Mouse (Mus musculus): ENCODE results near the gene Ppp1r14c.
"Not testable (repeated sequence)": the region's sequence is repeated elsewhere in the genome, so short reads cannot be mapped to it uniquely, and the experiment has no call there.

The Ppp1r14c gene

DNA sequence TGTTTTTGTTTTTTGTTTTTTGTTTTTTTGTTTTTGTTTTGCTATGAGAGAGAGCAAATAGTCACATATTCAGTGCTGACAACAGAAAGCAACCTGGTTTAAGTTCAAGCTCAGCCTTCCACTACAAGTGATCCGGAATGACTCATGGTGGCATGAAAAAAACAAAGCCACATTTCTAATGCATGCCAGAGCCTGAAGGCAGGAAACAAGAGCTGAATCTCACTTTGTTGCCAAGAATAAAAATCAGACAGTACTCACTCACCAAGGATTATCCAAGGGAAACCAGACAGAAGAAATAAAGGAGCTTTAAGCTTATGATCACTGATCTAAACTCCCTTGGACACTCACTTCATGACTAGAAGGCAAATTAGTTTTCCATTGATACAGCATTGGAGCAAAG is 110.8 kb downstream of the Ppp1r14c start:
- no peak for DNase-seq

DNA sequence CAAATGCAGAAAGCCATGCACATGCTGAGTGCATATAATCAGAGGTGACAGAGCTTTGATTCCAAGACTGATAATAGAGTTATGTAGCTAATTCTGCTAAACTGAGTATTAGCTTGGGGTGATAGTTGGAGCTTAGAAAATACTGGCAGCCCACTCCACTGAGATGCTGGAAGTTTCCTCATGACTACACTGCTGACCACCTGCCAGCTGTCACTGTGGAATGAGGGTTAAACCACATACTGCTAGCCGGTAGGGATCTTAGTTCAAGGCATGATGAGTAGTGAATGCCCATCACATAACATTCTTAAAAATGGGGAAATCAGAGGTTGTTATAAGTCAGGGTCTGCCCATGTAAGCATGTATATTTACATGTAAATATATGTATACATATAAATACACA is 113.9 kb downstream of the Ppp1r14c start:
- DNase-seq, result no peak

DNA sequence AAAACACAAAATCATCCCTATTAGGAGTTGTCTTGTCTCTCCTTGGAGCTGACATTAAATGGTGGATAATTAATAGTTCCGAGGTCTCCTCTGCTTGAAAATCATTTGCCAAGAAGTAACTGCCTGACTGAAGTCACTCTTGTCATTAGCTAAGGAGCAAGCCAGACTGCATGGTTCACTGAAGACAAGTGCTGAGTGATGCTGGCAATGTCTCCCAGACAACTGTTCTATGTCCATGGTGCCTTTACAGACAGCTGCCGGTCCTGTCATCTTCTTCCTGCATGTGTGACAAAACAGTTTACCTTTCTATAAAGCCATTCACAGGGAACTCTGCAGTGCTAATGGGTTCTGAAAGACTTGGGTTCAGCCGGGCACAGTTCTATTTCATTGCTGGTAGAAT is 124.2 kb downstream of the Ppp1r14c start:
- no peak for DNase-seq

DNA sequence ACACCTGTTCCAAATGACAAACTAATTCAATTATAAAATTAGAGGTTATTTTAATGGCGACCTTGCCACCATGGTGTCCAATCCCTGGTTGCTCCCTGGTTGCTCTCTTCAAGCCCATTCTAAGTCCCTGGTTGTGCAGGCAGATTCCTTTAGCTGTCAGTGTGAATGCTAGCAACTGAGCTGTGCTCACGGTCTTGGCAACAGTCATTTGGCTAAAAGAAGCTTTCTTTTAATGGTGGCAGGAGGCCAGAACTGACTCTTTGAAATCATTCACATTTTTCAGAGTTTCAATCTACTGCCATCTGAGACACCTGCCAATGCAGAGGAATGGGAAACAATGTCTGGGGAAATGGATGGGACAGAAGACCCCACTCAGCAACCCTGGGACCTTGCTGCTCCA is 130.9 kb downstream of the Ppp1r14c start:
- no peak for DNase-seq

DNA sequence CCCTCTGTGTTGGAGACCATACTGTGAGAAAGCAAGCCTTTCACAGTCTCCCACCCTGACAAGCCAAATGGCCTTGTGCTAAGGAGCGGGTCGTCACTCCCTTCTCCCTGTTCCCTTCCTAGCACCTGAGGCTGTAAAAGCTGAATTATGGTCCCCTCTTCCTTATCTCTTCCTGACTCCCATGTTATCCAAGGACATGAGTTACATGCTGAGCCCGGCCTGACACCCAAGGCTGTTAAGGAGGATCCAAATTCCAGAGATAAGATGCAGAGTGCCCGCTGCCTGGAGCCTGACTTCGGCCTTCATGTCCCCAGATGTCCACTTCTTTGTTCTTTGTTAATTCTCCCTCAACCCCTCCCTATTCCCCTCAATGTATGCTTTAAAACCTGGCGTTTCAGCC is 135.0 kb downstream of the Ppp1r14c start:
- DNase-seq, result not testable (repeated sequence)

DNA sequence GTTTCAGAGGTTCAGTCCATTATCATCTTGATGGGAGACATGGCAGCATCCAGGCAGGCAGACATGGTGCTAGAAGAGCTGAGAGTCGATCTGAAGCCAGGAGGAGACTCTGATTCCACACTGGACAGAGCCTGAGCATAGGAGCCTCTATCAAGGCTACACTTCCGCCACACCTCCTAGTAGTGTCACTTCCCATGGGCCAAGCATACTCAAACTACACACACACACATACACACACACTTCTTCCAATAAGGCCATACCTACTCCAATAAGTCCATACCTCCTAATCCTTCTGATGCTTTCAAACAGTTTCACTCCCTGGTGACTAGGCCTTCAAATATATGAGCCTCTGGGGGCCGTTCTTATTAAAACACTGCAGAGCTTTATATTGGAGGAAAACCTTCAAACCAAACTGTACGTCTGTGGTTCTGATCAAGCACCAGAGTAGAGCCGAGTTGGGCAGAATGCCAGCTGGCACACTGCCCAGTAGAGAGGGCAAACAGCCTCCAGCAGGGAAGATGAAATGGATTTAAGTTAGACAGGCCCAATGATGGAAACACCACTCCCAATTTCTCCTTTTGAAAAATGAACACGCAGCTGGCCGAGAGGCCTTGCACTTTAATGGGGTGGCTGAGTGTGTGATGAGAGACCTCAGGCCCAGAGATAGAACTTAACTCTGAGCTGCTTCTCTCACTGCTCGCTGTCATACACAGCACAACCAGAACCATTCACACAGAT is 141.8 kb downstream of the Ppp1r14c start:
- peak; percentile 68 for DNase-seq

DNA sequence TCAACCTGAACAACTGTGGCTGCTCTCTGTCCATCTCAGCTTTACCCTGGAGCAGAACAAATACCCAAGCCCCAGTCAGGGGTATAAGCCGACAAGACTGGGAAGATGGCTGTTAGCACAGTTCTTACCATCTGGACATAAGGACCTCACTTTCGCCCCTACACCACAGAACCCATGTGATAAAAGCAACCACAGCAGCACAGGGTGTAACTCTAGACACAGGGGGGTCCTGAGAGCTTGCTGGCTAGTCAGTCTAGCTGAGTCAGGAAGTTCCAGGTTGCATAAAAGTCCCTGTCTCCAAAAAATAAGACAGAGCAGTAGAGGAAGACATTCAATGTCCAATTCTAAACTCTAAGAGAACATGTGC is 142.3 kb downstream of the Ppp1r14c start:
- no peak for DNase-seq

DNA sequence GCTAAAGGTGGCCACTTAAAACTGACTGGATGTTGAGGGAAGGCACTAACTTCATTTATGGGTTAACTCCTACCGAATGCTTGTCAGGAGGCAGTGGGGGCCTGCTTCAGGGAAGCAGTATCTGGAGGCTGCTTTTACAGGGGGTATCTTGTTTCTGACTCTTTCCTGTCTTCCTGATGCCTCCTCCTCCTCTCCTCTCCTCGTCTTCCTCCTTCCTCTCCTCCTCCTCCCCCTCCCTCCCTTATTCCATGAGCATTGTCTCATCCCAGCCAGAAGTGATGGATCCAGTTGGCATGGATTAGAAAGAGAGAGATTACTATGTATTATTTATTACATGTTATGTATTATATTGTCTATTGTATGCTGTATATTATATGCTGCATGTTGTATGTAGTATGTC is 142.9 kb downstream of the Ppp1r14c start:
- no peak for DNase-seq

DNA sequence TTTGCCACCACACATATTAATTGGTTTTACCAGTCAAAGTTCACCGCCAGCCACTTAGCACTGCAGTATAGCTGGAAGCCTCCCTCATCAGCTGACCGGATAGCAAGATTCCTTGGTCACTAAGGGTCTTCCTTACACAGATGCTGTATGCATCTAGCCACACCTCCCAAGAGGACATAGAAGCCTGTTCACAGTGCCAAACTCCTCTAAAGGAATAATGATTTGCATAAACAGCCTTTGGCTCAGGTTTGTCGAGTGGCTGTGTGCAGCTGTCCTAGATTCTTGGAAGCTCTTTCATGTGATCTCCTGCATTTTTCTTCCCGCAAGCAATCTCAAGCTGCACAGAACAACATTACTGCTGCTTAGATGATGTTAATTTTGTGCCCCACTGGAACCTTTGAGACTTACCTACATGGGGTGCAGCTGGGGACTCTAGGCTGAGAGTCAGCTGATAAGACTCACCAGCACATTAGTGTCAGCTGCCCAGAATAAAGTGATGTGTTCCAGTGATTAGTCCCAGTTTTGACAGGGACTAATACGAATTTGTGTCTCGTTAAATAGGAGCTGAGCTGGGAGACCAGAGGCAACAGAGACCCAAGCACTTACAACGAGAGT is 143.9 kb downstream of the Ppp1r14c start:
- DNase-seq, result no peak

DNA sequence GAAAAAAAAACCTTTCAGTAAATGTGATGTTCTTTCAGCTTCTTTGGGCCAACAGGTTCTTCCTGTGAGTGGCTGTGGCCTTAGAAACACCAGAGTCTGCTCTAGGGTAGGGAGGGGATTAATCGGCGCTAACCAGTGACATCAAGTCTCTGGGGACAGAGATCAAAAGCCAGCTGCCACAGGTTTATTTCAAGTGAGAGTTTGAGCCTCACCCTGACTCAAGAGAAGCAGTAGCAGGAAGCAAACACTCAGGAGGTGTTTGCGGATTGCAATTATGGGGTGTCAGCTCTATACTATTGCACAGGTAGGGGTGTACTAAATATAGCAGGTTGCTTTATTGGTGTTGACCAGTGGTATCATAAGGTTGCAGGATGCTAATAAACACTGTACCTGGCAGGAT is 144.6 kb downstream of the Ppp1r14c start:
- no peak for DNase-seq

DNA sequence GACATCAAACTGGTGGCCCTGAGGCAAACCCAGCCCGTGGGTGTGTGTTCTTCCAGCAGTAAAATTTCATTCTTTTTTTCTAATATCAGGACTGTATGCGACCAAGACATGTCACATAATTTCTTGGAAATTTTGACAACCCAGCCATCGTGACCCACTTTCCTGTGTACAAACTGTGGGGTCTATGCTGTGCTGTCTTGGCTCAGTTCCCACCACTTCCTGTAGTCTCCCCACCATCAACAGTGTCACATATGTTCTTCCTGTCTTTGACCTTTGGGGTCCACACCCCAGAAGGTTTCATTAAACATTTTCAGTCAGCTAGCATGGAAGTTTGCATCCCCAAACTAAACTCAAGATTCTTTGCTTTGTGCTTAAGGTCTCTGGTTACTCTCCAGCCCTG is 145.5 kb downstream of the Ppp1r14c start:
- DNase-seq, result no peak

DNA sequence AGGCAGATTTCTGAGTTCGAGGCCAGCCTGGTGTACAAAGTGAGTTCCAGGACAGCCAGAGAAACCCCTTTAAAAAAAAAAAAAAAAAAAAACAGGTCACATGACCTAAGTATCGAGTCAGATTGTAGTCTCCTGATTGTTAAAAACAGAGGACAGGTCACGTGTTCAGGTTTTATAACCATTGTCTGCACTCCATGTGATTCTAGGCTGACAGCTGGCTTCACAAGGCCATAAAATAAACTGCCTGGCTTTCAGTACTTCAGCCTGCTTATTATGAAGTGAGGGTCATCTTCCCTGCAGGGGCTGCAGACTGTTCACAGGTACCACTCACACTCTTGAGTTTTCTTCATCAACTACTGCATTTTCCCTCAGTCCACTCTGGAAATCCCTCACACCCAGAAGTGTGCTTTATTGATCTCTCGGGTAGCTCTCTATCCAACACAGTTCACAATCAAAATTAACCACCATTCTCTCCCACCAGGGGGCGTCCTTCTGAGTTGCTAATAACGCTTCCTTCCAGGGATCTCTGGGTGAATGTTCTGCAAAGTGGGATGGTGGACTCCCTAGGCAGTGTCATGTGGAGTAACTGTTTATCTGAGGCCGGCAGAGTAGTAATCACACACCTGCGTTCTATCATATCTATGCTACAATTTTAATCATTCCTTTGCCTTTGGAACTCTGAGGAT is 146.9 kb downstream of the Ppp1r14c start:
- DNase-seq, result no peak

DNA sequence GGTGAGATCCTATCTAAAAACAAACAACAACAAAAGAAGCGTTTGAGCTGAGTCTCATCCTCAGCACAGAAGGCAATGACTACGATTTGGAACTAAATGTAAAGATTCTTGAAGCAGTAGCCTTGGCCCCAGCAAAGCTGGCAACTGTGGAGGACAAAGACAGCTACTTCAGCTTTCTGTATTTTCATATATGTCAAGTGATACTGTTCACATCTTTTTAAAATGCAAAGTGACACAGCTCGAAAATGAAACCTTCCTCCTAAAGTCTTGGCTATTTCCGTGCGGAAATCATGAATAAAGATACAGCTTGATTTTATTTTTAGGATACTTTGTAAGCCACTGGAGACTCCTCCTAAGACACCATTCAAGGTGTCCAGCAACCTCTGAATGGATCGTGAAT is 148.1 kb downstream of the Ppp1r14c start:
- DNase-seq, result no peak
